Mouse (Mus musculus): ENCODE measurements at regions not wholly inside any gene's neighbourhood (a gene's known extent, or its start where the extent isn't known, plus 50 kb on each side); places are given as distances from the start of the nearest gene placed in this dataset.
"Not testable (repeated sequence)": the region's sequence is repeated elsewhere in the genome, so short reads cannot be mapped to it uniquely, and the experiment has no call there.

- Histone ChIP-seq H3K27me3 (replicated peaks; ENCODE audit: control insufficient read depth, insufficient read depth, low read length) (no peaks in the 10 kb centered on the region), H3K27ac (ENCODE audit: low read depth, low read length) (no peak overlapping the region), H3K4me3 (ENCODE audit: low read depth, low read length) (no peak overlapping the region), H3K9ac (ENCODE audit: low read depth, low read length) (no peak overlapping the region), H3K36me3 (ENCODE audit: control insufficient read depth, insufficient read depth) (no peaks in the 10 kb centered on the region), H3K4me2 (replicated peaks; ENCODE audit: low read depth) (no peak overlapping the region), H3K4me1 (replicated peaks; ENCODE audit: control insufficient read depth, insufficient read depth, low read length) (no peaks in the 10 kb centered on the region), H3K9me3 (ENCODE audit: control insufficient read depth) (no peaks in the 10 kb centered on the region)
- WGBS = 55% methylated on average over 3 of the region's 3 CpGs
- no peak for ATAC-seq
- TF ChIP-seq CTCF (IDR thresholded peaks at IDR 0.05; ENCODE audit: low read depth) = no peak
Measured at GRCm38 (mm10) chr2:78540422-78540821, 327.5 kb upstream of the Ube2e3 start.

- WGBS = 48% methylated on average over 5 of the region's 5 CpGs
Measured at GRCm38 (mm10) chr2:78539592-78540300, 328.2 kb upstream of the Ube2e3 start.

GRCm38 (mm10) chr2:78537574-78537973, 330.4 kb upstream of the Ube2e3 start:
- H3K27me3 ChIP-seq (replicated peaks; ENCODE audit: control insufficient read depth, insufficient read depth, low read length) = no peaks in the 10 kb centered on the region
- H3K4me1 ChIP-seq (replicated peaks; ENCODE audit: control insufficient read depth, insufficient read depth, low read length) = no peaks in the 10 kb centered on the region
- H3K9me3 ChIP-seq (ENCODE audit: control insufficient read depth) = no peaks in the 10 kb centered on the region
- no peak overlapping the region for H3K9ac ChIP-seq (ENCODE audit: low read depth, low read length)
- no peak overlapping the region for H3K4me2 ChIP-seq (replicated peaks; ENCODE audit: low read depth)
- no peak for TF ChIP-seq CTCF (IDR thresholded peaks at IDR 0.05; ENCODE audit: low read depth)
- H3K4me3 ChIP-seq (ENCODE audit: low read depth, low read length) = no peak overlapping the region
- WGBS = 80% methylated on average over 2 of the region's 2 CpGs
- no peak for ATAC-seq
- no peaks in the 10 kb centered on the region for H3K36me3 ChIP-seq (ENCODE audit: control insufficient read depth, insufficient read depth)
- H3K27ac ChIP-seq (ENCODE audit: low read depth, low read length) = no peak overlapping the region

More at GRCm38 (mm10) chr2:78539592-78540300, 328.2 kb upstream of the Ube2e3 start:
- H3K4me1 ChIP-seq (replicated peaks; ENCODE audit: control insufficient read depth, insufficient read depth, low read length) = no peaks in the 10 kb centered on the region
- H3K27me3 ChIP-seq (replicated peaks; ENCODE audit: control insufficient read depth, insufficient read depth, low read length) = no peaks in the 10 kb centered on the region
- H3K36me3 ChIP-seq (ENCODE audit: control insufficient read depth, insufficient read depth) = no peaks in the 10 kb centered on the region
- no peaks in the 10 kb centered on the region for H3K9me3 ChIP-seq (ENCODE audit: control insufficient read depth)
- no peak for ATAC-seq
- H3K4me3 ChIP-seq (ENCODE audit: low read depth, low read length) = no peak overlapping the region
- no peak for TF ChIP-seq CTCF (IDR thresholded peaks at IDR 0.05; ENCODE audit: low read depth)
- H3K4me2 ChIP-seq (replicated peaks; ENCODE audit: low read depth) = no peak overlapping the region
- no peak overlapping the region for H3K27ac ChIP-seq (ENCODE audit: low read depth, low read length)
- H3K9ac ChIP-seq (ENCODE audit: low read depth, low read length) = no peak overlapping the region

GRCm38 (mm10) chr2:78533881-78534280, 334.0 kb upstream of the Ube2e3 start:
- not testable (repeated sequence) for H3K36me3 ChIP-seq (ENCODE audit: control insufficient read depth, insufficient read depth); H3K9ac ChIP-seq (ENCODE audit: low read depth, low read length); ATAC-seq; H3K27ac ChIP-seq (ENCODE audit: low read depth, low read length); H3K4me2 ChIP-seq (replicated peaks; ENCODE audit: low read depth); H3K4me3 ChIP-seq (ENCODE audit: low read depth, low read length); H3K9me3 ChIP-seq (ENCODE audit: control insufficient read depth); H3K27me3 ChIP-seq (replicated peaks; ENCODE audit: control insufficient read depth, insufficient read depth, low read length); H3K4me1 ChIP-seq (replicated peaks; ENCODE audit: control insufficient read depth, insufficient read depth, low read length)
- WGBS = 94% methylated on average over 5 of the region's 5 CpGs

GRCm38 (mm10) chr2:78530535-78530934, 337.4 kb upstream of the Ube2e3 start:
- Histone ChIP-seq H3K9ac (ENCODE audit: low read depth, low read length) (no peak overlapping the region), H3K4me3 (ENCODE audit: low read depth, low read length) (no peak overlapping the region), H3K9me3 (ENCODE audit: control insufficient read depth) (no peaks in the 10 kb centered on the region), H3K4me1 (replicated peaks; ENCODE audit: control insufficient read depth, insufficient read depth, low read length) (no peaks in the 10 kb centered on the region), H3K27ac (ENCODE audit: low read depth, low read length) (no peak overlapping the region), H3K36me3 (ENCODE audit: control insufficient read depth, insufficient read depth) (no peaks in the 10 kb centered on the region), H3K27me3 (replicated peaks; ENCODE audit: control insufficient read depth, insufficient read depth, low read length) (no peaks in the 10 kb centered on the region), H3K4me2 (replicated peaks; ENCODE audit: low read depth) (no peak overlapping the region)
- WGBS = 49% methylated on average over 2 of the region's 2 CpGs
- no peak for ATAC-seq
- TF ChIP-seq CTCF (IDR thresholded peaks at IDR 0.05; ENCODE audit: low read depth) = no peak

GRCm38 (mm10) chr2:78520258-78521023, 347.5 kb upstream of the Ube2e3 start:
- Histone ChIP-seq H3K9ac (ENCODE audit: low read depth, low read length) (no peak overlapping the region), H3K4me1 (replicated peaks; ENCODE audit: control insufficient read depth, insufficient read depth, low read length) (no peaks in the 10 kb centered on the region), H3K9me3 (ENCODE audit: control insufficient read depth) (no peaks in the 10 kb centered on the region), H3K4me2 (replicated peaks; ENCODE audit: low read depth) (no peak overlapping the region), H3K36me3 (ENCODE audit: control insufficient read depth, insufficient read depth) (no peaks in the 10 kb centered on the region), H3K27me3 (replicated peaks; ENCODE audit: control insufficient read depth, insufficient read depth, low read length) (no peaks in the 10 kb centered on the region), H3K27ac (ENCODE audit: low read depth, low read length) (no peak overlapping the region), H3K4me3 (ENCODE audit: low read depth, low read length) (no peak overlapping the region)
- no peak for TF ChIP-seq CTCF (IDR thresholded peaks at IDR 0.05; ENCODE audit: low read depth)
- 86% methylated on average over 4 of the region's 4 CpGs for WGBS
- no peak for ATAC-seq

Measured in intestine, postnatal 0 days (tissue).